Mouse (Mus musculus): Measurements from ENCODE around the gene Cd300lg. TPM values are rescaled to one million over a fixed set of nuclear protein-coding genes. Genes with fewer than 3 reads are reported as not detected.

Cd300lg gene
- polyA plus RNA-seq, 1 experiment from 2014 or later, result 0.49 TPM

DNA sequence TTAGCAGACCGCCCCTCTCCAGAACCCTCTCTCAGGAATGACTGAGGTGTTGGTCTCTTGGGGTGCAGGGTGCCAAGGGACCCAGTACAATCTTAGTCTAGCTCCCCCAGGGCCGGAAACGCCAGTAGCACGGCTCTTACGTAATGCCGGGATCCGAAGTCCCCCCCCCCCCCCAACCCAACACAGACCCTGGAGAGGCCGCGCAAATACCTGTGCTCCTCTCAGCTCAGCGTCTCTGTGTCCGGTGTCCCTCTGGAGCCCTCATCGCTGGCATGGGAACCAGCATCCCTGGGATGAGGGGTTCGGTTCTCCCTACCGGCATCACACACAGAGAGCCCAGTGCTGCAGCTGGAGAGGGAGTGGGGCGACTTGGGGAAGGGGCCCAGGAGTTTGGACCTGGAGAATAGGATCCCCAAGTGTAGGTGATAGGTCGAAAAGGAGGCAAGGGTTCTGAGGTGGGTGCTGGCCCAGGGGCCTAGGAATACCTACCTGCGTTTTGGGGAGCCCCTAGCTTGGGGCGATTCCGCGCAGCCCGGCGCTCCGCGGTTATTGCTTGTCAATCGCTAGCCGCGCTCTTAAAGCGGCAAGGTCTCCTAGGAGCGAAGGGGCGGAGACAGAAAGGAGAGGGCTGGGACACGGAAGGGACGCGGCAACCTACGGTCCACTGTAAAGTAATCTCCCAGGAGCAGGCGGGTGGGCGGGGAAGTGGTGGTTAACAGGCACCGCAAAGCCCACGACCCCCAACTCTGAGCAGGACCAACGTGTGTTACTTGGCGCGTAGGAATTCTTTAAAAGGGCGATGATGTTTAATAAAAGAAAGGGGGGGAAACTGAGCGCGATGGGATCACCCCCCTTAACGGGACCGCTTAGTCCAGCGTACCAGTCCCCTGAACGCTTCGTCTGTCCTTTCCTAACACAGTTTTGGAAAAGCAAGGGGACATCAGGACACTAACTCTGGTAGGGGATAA lies 46.9 kb downstream of the Cd300lg start, which contains the start of gene Mpp2:
Gene Mpp2 (minus strand): TSS at position 585 of the 968 bp plus-strand sequence.
- Histone ChIP-seq H3K4me3 (peak within 1 kb of the TSS; percentile 70), H3K9me3 (no peaks in the 10 kb centered on the region), H3K9ac (peak within 1 kb of the TSS; percentile 73), H3K27me3 (replicated peaks) (no peaks in the 10 kb centered on the region), H3K27ac (peak within 1 kb of the TSS; percentile 84), H3K4me1 (peaks cover 32% of the 10 kb centered on the region), H3K36me3 (peaks cover 4% of the 10 kb centered on the region; the same call in 1 of the 2 replicates), H3K4me2 (replicated peaks) (peak within 1 kb of the TSS; percentile 77)
- ATAC-seq (ENCODE audit: low FRiP score, low read depth), result peak; percentile 59
- under 1% methylated on average over 49 of the region's 49 CpGs for WGBS

- H3K4me1 ChIP-seq, result peaks cover 27% of the 10 kb centered on the region
- H3K4me2 ChIP-seq (replicated peaks), result peak overlapping the region; percentile 77
- under 1% methylated on average over 20 of the region's 20 CpGs for WGBS
- H3K36me3 ChIP-seq, result peaks cover 4% of the 10 kb centered on the region; the same call in 1 of the 2 replicates
- H3K27me3 ChIP-seq (replicated peaks), result no peaks in the 10 kb centered on the region
- H3K4me3 ChIP-seq, result peak overlapping the region; percentile 70
- peak; percentile 43 for ATAC-seq (ENCODE audit: low FRiP score, low read depth)
- H3K9me3 ChIP-seq, result no peaks in the 10 kb centered on the region
- H3K27ac ChIP-seq, result peak overlapping the region; percentile 84
- peak overlapping the region; percentile 73 for H3K9ac ChIP-seq
These were observed 47.9 kb downstream of the Cd300lg start for GRCm38 (mm10) chr11:102089088-102089808.

- H3K4me1 ChIP-seq, result 0 out of 2 replicates have a peak, but pooled peaks cover 10% of the 10 kb centered on the region
- H3K4me3 ChIP-seq, result no peak overlapping the region
- peaks cover 10% of the 10 kb centered on the region for H3K27me3 ChIP-seq (replicated peaks)
- 76% methylated on average over 3 of the region's 3 CpGs for WGBS
- H3K9me3 ChIP-seq, result no peaks in the 10 kb centered on the region
- no peaks in the 10 kb centered on the region for H3K36me3 ChIP-seq
- ATAC-seq (ENCODE audit: low FRiP score, low read depth), result no peak
- no peak overlapping the region for H3K4me2 ChIP-seq (replicated peaks)
- H3K27ac ChIP-seq, result no peak overlapping the region
- no peak overlapping the region for H3K9ac ChIP-seq
These were observed 54.4 kb downstream of the Cd300lg start for GRCm38 (mm10) chr11:102095676-102096075.

- 81% methylated on average over 5 of the region's 5 CpGs for WGBS
- Histone ChIP-seq H3K4me3 (no peak overlapping the region), H3K4me1 (0 out of 2 replicates have a peak, but pooled peaks cover 10% of the 10 kb centered on the region), H3K9me3 (no peaks in the 10 kb centered on the region), H3K27ac (no peak overlapping the region), H3K4me2 (replicated peaks) (peak overlapping the region; percentile 48), H3K9ac (no peak overlapping the region), H3K36me3 (no peaks in the 10 kb centered on the region), H3K27me3 (replicated peaks) (peaks cover 16% of the 10 kb centered on the region)
- no peak; the same call in 1 of the 2 replicates for ATAC-seq (ENCODE audit: low FRiP score, low read depth)
These were observed 55.1 kb downstream of the Cd300lg start for GRCm38 (mm10) chr11:102096446-102096845.

- H3K9ac ChIP-seq, result no peak overlapping the region; the same call in 1 of the 2 replicates
- ATAC-seq (ENCODE audit: low FRiP score, low read depth), result peak; percentile 78
- 9% methylated on average over 18 of the region's 18 CpGs for WGBS
- no peaks in the 10 kb centered on the region for H3K36me3 ChIP-seq
- H3K4me2 ChIP-seq (replicated peaks), result peak overlapping the region; percentile 48
- H3K4me3 ChIP-seq, result no peak overlapping the region
- no peak overlapping the region for H3K27ac ChIP-seq
- H3K4me1 ChIP-seq, result 0 out of 2 replicates have a peak, but pooled peaks cover 10% of the 10 kb centered on the region
- H3K27me3 ChIP-seq (replicated peaks), result peaks cover 16% of the 10 kb centered on the region
- H3K9me3 ChIP-seq, result no peaks in the 10 kb centered on the region
These were observed 55.6 kb downstream of the Cd300lg start for GRCm38 (mm10) chr11:102096887-102097391.

GRCm38 (mm10) chr11:102101219-102101618 lies 59.9 kb downstream of the Cd300lg start, which contains the start of gene Ppy:
Gene Ppy, minus strand, starts transcription at chr11:102101319.
- H3K27me3 ChIP-seq (replicated peaks), result peaks cover 50% of the 10 kb centered on the region
- 0 out of 2 replicates have a peak within 1 kb of the TSS, but pooled peaks have one; percentile 18 for H3K4me2 ChIP-seq (replicated peaks)
- H3K9me3 ChIP-seq, result no peaks in the 10 kb centered on the region
- 80% methylated on average over 4 of the region's 4 CpGs for WGBS
- no peaks in the 10 kb centered on the region for H3K36me3 ChIP-seq
- no peak for ATAC-seq (ENCODE audit: low FRiP score, low read depth)
- H3K4me1 ChIP-seq, result 0 out of 2 replicates have a peak, but pooled peaks cover 10% of the 10 kb centered on the region
- H3K4me3 ChIP-seq, result no peak within 1 kb of the TSS
- no peak within 1 kb of the TSS for H3K27ac ChIP-seq
- 0 out of 2 replicates have a peak within 1 kb of the TSS, but pooled peaks have one; percentile 13 for H3K9ac ChIP-seq

- Histone ChIP-seq H3K27ac (no peak overlapping the region), H3K9ac (no peak overlapping the region), H3K4me1 (no peaks in the 10 kb centered on the region), H3K27me3 (replicated peaks) (peaks cover 65% of the 10 kb centered on the region), H3K4me2 (replicated peaks) (peak overlapping the region; percentile 18; the same call in 1 of the 2 replicates), H3K9me3 (no peaks in the 10 kb centered on the region), H3K36me3 (no peaks in the 10 kb centered on the region), H3K4me3 (no peak overlapping the region)
- no peak for ATAC-seq (ENCODE audit: low FRiP score, low read depth)
- 19% methylated on average over 17 of the region's 17 CpGs for WGBS
These were observed 61.4 kb downstream of the Cd300lg start for GRCm38 (mm10) chr11:102102485-102103258.

Other genes with a start within 250 kb of the Cd300lg start
- 5.4 and 8.0 TPM in 2 replicates for gene Meox1, start 147.1 kb upstream of the Cd300lg start, polyA plus RNA-seq (2016; fragmentation: Nextera tagmentation; extraction: Ambion mirVana)
- gene Sost, start 74.5 kb upstream of the Cd300lg start, polyA plus RNA-seq (2016; fragmentation: Nextera tagmentation; extraction: Ambion mirVana), result 0.20 and 0.22 TPM in 2 replicates
- not detected in 2 replicates for gene Cfap97d1, start 57.2 kb upstream of the Cd300lg start, polyA plus RNA-seq (2016; fragmentation: Nextera tagmentation; extraction: Ambion mirVana)
- 13.0 and 15.6 TPM in 2 replicates for gene Dusp3, start 54.5 kb upstream of the Cd300lg start, polyA plus RNA-seq (2016; fragmentation: Nextera tagmentation; extraction: Ambion mirVana)
- gene Mpp3, start 13.0 kb upstream of the Cd300lg start, polyA plus RNA-seq (2016; fragmentation: Nextera tagmentation; extraction: Ambion mirVana), result 45.2 and 47.2 TPM in 2 replicates
- gene Mpp2, start 47.0 kb downstream of the Cd300lg start, polyA plus RNA-seq (2016; fragmentation: Nextera tagmentation; extraction: Ambion mirVana), result 23.9 and 25.4 TPM in 2 replicates
- not detected in 2 replicates for gene Ppy, start 59.8 kb downstream of the Cd300lg start, polyA plus RNA-seq (2016; fragmentation: Nextera tagmentation; extraction: Ambion mirVana)
- gene Pyy, start 66.3 kb downstream of the Cd300lg start, polyA plus RNA-seq (2016; fragmentation: Nextera tagmentation; extraction: Ambion mirVana), result 1.1 TPM in 1 of 2 replicates, not detected in the other
- gene Nags, start 104.0 kb downstream of the Cd300lg start, polyA plus RNA-seq (2016; fragmentation: Nextera tagmentation; extraction: Ambion mirVana), result not detected in 2 replicates
- 35.3 and 37.3 TPM in 2 replicates for gene Tmem101, start 114.9 kb downstream of the Cd300lg start, polyA plus RNA-seq (2016; fragmentation: Nextera tagmentation; extraction: Ambion mirVana)
- 87.0 and 112 TPM in 2 replicates for gene Lsm12, start 143.8 kb downstream of the Cd300lg start, polyA plus RNA-seq (2016; fragmentation: Nextera tagmentation; extraction: Ambion mirVana)
- 29.6 and 30.8 TPM in 2 replicates for gene G6pc3, start 148.1 kb downstream of the Cd300lg start, polyA plus RNA-seq (2016; fragmentation: Nextera tagmentation; extraction: Ambion mirVana)
- 104 and 106 TPM in 2 replicates for gene Hdac5, start 188.7 kb downstream of the Cd300lg start, polyA plus RNA-seq (2016; fragmentation: Nextera tagmentation; extraction: Ambion mirVana)
- 10.0 and 11.6 TPM in 2 replicates for gene BC030867, start 207.4 kb downstream of the Cd300lg start, polyA plus RNA-seq (2016; fragmentation: Nextera tagmentation; extraction: Ambion mirVana)
- not detected in 2 replicates for gene Asb16, start 227.2 kb downstream of the Cd300lg start, polyA plus RNA-seq (2016; fragmentation: Nextera tagmentation; extraction: Ambion mirVana)
- gene Tmub2, start 243.4 kb downstream of the Cd300lg start, polyA plus RNA-seq (2016; fragmentation: Nextera tagmentation; extraction: Ambion mirVana), result 71.3 and 75.6 TPM in 2 replicates